Mouse (Mus musculus) liver, embryonic 14.5 days (tissue): Measurements from ENCODE around the gene Nme8.

Experiments used
- CTCF ChIP-seq: IDR thresholded peaks from 2 replicates; pipeline ENCODE4 v1.5.1; 2016; ENCODE audit warnings: antibody characterized with exemption, low read depth, control low read depth
- EP300 ChIP-seq: IDR thresholded peaks from 2 replicates; pipeline ENCODE4 v1.6.1; 2016; ENCODE audit warnings: antibody characterized with exemption, low read depth

GRCm38 (mm10) chr13:19698524-19699173, 1.1 kb upstream of the Nme8 start:
- peak; percentile 76 for TF ChIP-seq CTCF
- no peak for TF ChIP-seq EP300
